Mouse (Mus musculus) cerebellum, adult 11 months (tissue): ENCODE data around the gene Tef.

Source experiments
- DNase-seq: peaks from one replicate; pipeline ENCODE4 v3.0.0; 2022

Gene Tef

GRCm38 (mm10) chr15:81829208-81829580, 27.0 kb downstream of the Tef start:
- DNase-seq = no peak

- DNase-seq = no peak
These were observed 28.3 kb downstream of the Tef start for GRCm38 (mm10) chr15:81830530-81830929.

- peak; percentile 90 for DNase-seq
These were observed 29.1 kb downstream of the Tef start for GRCm38 (mm10) chr15:81831136-81831825.

GRCm38 (mm10) chr15:81832219-81832618, 30.0 kb downstream of the Tef start:
- DNase-seq = no peak

- DNase-seq = no peak
These were observed 31.3 kb downstream of the Tef start for GRCm38 (mm10) chr15:81833481-81833880.

- no peak for DNase-seq
These were observed 32.1 kb downstream of the Tef start for GRCm38 (mm10) chr15:81834171-81834841.

GRCm38 (mm10) chr15:81835007-81835880, 33.0 kb downstream of the Tef start:
- no peak for DNase-seq

- peak; percentile 88 for DNase-seq
These were observed 34.1 kb downstream of the Tef start for GRCm38 (mm10) chr15:81836124-81836821.

- DNase-seq = no peak
These were observed 35.0 kb downstream of the Tef start for GRCm38 (mm10) chr15:81836966-81837920.

GRCm38 (mm10) chr15:81838554-81839235, 36.5 kb downstream of the Tef start:
- no peak for DNase-seq

GRCm38 (mm10) chr15:81839634-81840033, 37.4 kb downstream of the Tef start:
- DNase-seq = peak; percentile 97

- DNase-seq = no peak
These were observed 38.1 kb downstream of the Tef start for GRCm38 (mm10) chr15:81840306-81840705.

- DNase-seq = no peak
These were observed 40.1 kb downstream of the Tef start for GRCm38 (mm10) chr15:81842275-81842674.

GRCm38 (mm10) chr15:81845033-81845625, 42.9 kb downstream of the Tef start:
- DNase-seq = no peak

- DNase-seq = no peak
These were observed 43.5 kb downstream of the Tef start for GRCm38 (mm10) chr15:81845724-81846123.

GRCm38 (mm10) chr15:81846755-81847154, 44.5 kb downstream of the Tef start:
- no peak for DNase-seq

GRCm38 (mm10) chr15:81847161-81847560, 44.9 kb downstream of the Tef start:
- DNase-seq = no peak

- no peak for DNase-seq
These were observed 45.6 kb downstream of the Tef start for GRCm38 (mm10) chr15:81847861-81848260.

- no peak for DNase-seq
These were observed 46.1 kb downstream of the Tef start for GRCm38 (mm10) chr15:81848301-81848700.

- DNase-seq = peak; percentile 71
These were observed 46.9 kb downstream of the Tef start for GRCm38 (mm10) chr15:81849104-81849503.

GRCm38 (mm10) chr15:81850718-81851117, 48.5 kb downstream of the Tef start:
- no peak for DNase-seq
